Mouse (Mus musculus) lung, postnatal 25 days (tissue): ENCODE data around the gene Methig1.
"Not testable (repeated sequence)": the region's sequence is repeated elsewhere in the genome, so short reads cannot be mapped to it uniquely, and the experiment has no call there.

Source experiments
- DNase-seq: peaks from one replicate; pipeline ENCODE4 v3.0.0; 2022; ENCODE audit warnings: low spot score

Methig1 gene

GRCm38 (mm10) chr15:100352711-100353250 lies at the start of gene Methig1, which contains the start of gene Mettl7a2:
TSS of gene Methig1 (plus strand) at chr15:100353149.
TSS of gene Mettl7a2 (plus strand) at chr15:100353200.
- DNase-seq: no peak

GRCm38 (mm10) chr15:100303428-100304018 lies 49.4 kb upstream of the Methig1 start:
- DNase-seq: no peak

GRCm38 (mm10) chr15:100304019-100304991 lies 48.6 kb upstream of the Methig1 start, which contains the start of gene Mettl7a1:
TSS of gene Mettl7a1 (plus strand) at chr15:100304140.
- DNase-seq: peak; percentile 89

- DNase-seq: no peak
Observed at GRCm38 (mm10) chr15:100306201-100306600, 46.7 kb upstream of the Methig1 start.

GRCm38 (mm10) chr15:100307438-100308096 lies 45.4 kb upstream of the Methig1 start:
- DNase-seq: not testable (repeated sequence)

- DNase-seq: no peak
Observed at GRCm38 (mm10) chr15:100312346-100312745, 40.6 kb upstream of the Methig1 start.

- no peak for DNase-seq
Observed at GRCm38 (mm10) chr15:100314448-100315145, 38.4 kb upstream of the Methig1 start.

- peak; percentile 89 for DNase-seq
Observed at GRCm38 (mm10) chr15:100318014-100318671, 34.8 kb upstream of the Methig1 start.

GRCm38 (mm10) chr15:100319884-100320283 lies 33.1 kb upstream of the Methig1 start:
- no peak for DNase-seq

GRCm38 (mm10) chr15:100320295-100320905 lies 32.5 kb upstream of the Methig1 start:
- peak; percentile 82 for DNase-seq

- DNase-seq: peak; percentile 89
Observed at GRCm38 (mm10) chr15:100321134-100321533, 31.8 kb upstream of the Methig1 start.

- no peak for DNase-seq
Observed at GRCm38 (mm10) chr15:100324021-100324591, 28.8 kb upstream of the Methig1 start.

- no peak for DNase-seq
Observed at GRCm38 (mm10) chr15:100325235-100325634, 27.7 kb upstream of the Methig1 start.

GRCm38 (mm10) chr15:100328089-100328488 lies 24.9 kb upstream of the Methig1 start:
- not testable (repeated sequence) for DNase-seq

- not testable (repeated sequence) for DNase-seq
Observed at GRCm38 (mm10) chr15:100329336-100329735, 23.6 kb upstream of the Methig1 start.

- DNase-seq: no peak
Observed at GRCm38 (mm10) chr15:100330739-100331138, 22.2 kb upstream of the Methig1 start.

- not testable (repeated sequence) for DNase-seq
Observed at GRCm38 (mm10) chr15:100332077-100332961, 20.6 kb upstream of the Methig1 start.

GRCm38 (mm10) chr15:100334629-100335028 lies 18.3 kb upstream of the Methig1 start, which contains the start of gene Mettl7a3:
TSS of gene Mettl7a3 (plus strand) at chr15:100334929.
- DNase-seq: no peak

GRCm38 (mm10) chr15:100337328-100337727 lies 15.6 kb upstream of the Methig1 start:
- not testable (repeated sequence) for DNase-seq
